Mouse (Mus musculus): ENCODE results near the gene Kmt2d. TPM values are rescaled to one million over a fixed set of nuclear protein-coding genes. Genes with fewer than 3 reads are reported as not detected.
A peak's percentile ranks its signal among the peaks of the same experiment; 100 is the strongest.

Gene Kmt2d
- polyA plus RNA-seq, 1 experiment from 2014 or later = 12.5 TPM

GRCm38 (mm10) chr15:98834059-98834458 lies 36.9 kb downstream of the Kmt2d start:
- H3K9ac ChIP-seq = no peak overlapping the region
- no peaks in the 10 kb centered on the region for H3K27me3 ChIP-seq
- H3K9me3 ChIP-seq = no peaks in the 10 kb centered on the region
- H3K4me3 ChIP-seq = no peak overlapping the region
- peaks cover 61% of the 10 kb centered on the region for H3K36me3 ChIP-seq
- H3K4me2 ChIP-seq = no peak overlapping the region
- H3K27ac ChIP-seq = no peak overlapping the region
- 81% methylated on average over 13 of the region's 13 CpGs for WGBS
- H3K4me1 ChIP-seq = peaks cover 22% of the 10 kb centered on the region
- no peak for ATAC-seq (ENCODE audit: borderline replicate concordance, extremely low read depth, low FRiP score, low TSS enrichment)

DNA sequence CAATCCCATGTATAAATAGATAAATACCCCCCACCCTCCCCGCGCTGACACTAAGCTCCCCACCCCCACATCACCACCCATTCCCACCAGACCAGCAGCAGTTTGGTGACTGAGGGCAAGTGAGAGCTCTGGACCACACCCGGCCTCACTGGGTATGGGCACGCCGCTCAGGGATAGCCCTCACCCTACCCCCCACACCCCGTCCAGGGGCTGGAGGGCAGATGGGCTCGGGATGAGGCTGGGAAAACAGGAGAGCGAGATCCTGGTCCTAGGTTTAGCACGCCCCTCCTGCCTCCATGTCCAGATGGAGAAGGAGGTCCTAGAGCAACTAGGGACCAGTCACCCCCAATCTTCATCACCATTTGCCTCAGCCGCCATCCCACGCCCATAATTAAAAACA lies 37.7 kb downstream of the Kmt2d start:
- no peaks in the 10 kb centered on the region for H3K9me3 ChIP-seq
- H3K36me3 ChIP-seq = peaks cover 53% of the 10 kb centered on the region
- H3K27ac ChIP-seq = no peak overlapping the region
- H3K4me2 ChIP-seq = no peak overlapping the region
- WGBS = 89% methylated on average over 11 of the region's 11 CpGs
- H3K4me1 ChIP-seq = peaks cover 24% of the 10 kb centered on the region
- ATAC-seq (ENCODE audit: borderline replicate concordance, extremely low read depth, low FRiP score, low TSS enrichment) = no peak
- H3K9ac ChIP-seq = no peak overlapping the region
- H3K27me3 ChIP-seq = no peaks in the 10 kb centered on the region
- no peak overlapping the region for H3K4me3 ChIP-seq

GRCm38 (mm10) chr15:98832161-98833058 lies 38.6 kb downstream of the Kmt2d start:
- no peaks in the 10 kb centered on the region for H3K27me3 ChIP-seq
- no peak for ATAC-seq (ENCODE audit: borderline replicate concordance, extremely low read depth, low FRiP score, low TSS enrichment)
- H3K27ac ChIP-seq = peak overlapping the region; percentile 95
- H3K4me2 ChIP-seq = peak overlapping the region; percentile 58
- H3K4me1 ChIP-seq = peaks cover 24% of the 10 kb centered on the region
- peak overlapping the region; percentile 72; the same call in 1 of the 2 replicates for H3K4me3 ChIP-seq
- WGBS = 48% methylated on average over 12 of the region's 12 CpGs
- no peaks in the 10 kb centered on the region for H3K9me3 ChIP-seq
- no peak overlapping the region for H3K9ac ChIP-seq
- peaks cover 47% of the 10 kb centered on the region for H3K36me3 ChIP-seq

GRCm38 (mm10) chr15:98831684-98832035 lies 39.3 kb downstream of the Kmt2d start:
- Histone ChIP-seq H3K9ac (peak overlapping the region; percentile 72; the same call in 1 of the 2 replicates), H3K9me3 (no peaks in the 10 kb centered on the region), H3K4me3 (peak overlapping the region; percentile 72), H3K4me2 (peak overlapping the region; percentile 58), H3K36me3 (peaks cover 40% of the 10 kb centered on the region), H3K27ac (peak overlapping the region; percentile 95), H3K4me1 (peaks cover 24% of the 10 kb centered on the region), H3K27me3 (no peaks in the 10 kb centered on the region)
- peak; percentile 43 for ATAC-seq (ENCODE audit: borderline replicate concordance, extremely low read depth, low FRiP score, low TSS enrichment)
- 12% methylated on average over 9 of the region's 9 CpGs for WGBS

GRCm38 (mm10) chr15:98830736-98831683 lies 40.0 kb downstream of the Kmt2d start, which contains the start of gene Prkag1:
TSS of gene Prkag1 (minus strand) at chr15:98831521.
- H3K4me2 ChIP-seq = peak within 1 kb of the TSS; percentile 58
- under 1% methylated on average over 56 of the region's 66 CpGs for WGBS

DNA sequence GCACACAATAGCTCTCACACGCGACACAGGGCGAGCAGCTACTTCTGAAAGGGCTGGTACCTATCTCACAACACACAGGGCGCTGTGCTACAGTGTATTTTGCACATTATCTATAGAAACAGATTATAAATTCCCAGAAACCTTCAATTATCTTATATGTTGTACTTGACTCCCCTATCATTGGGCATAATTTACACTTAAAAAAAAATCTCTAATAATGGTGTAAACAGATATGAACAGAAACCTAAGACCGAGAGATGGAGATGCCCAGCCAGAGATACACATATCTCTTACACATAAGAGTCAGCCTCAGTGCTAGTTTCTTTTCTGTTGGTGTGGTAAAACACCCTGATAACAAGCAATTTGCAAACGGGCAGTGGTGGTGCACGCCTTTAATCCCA lies 43.4 kb downstream of the Kmt2d start:
- Histone ChIP-seq H3K27me3 (no peaks in the 10 kb centered on the region), H3K4me3 (no peak overlapping the region), H3K27ac (no peak overlapping the region), H3K4me1 (peaks cover 22% of the 10 kb centered on the region), H3K36me3 (peaks cover 31% of the 10 kb centered on the region), H3K9me3 (no peaks in the 10 kb centered on the region), H3K4me2 (no peak overlapping the region), H3K9ac (no peak overlapping the region)
- no peak for ATAC-seq (ENCODE audit: borderline replicate concordance, extremely low read depth, low FRiP score, low TSS enrichment)
- WGBS = 85% methylated on average over 7 of the region's 7 CpGs

More at GRCm38 (mm10) chr15:98830736-98831683, 40.0 kb downstream of the Kmt2d start, which contains the start of gene Prkag1:
- Histone ChIP-seq H3K27ac (peak within 1 kb of the TSS; percentile 95), H3K4me3 (peak within 1 kb of the TSS; percentile 72), H3K27me3 (no peaks in the 10 kb centered on the region), H3K36me3 (peaks cover 33% of the 10 kb centered on the region), H3K9me3 (no peaks in the 10 kb centered on the region), H3K9ac (peak within 1 kb of the TSS; percentile 72), H3K4me1 (peaks cover 24% of the 10 kb centered on the region)
- peak; percentile 95 for ATAC-seq (ENCODE audit: borderline replicate concordance, extremely low read depth, low FRiP score, low TSS enrichment)

- WGBS = 64% methylated on average over 3 of the region's 3 CpGs
- Histone ChIP-seq H3K4me3 (no peak overlapping the region), H3K4me1 (no peaks in the 10 kb centered on the region), H3K36me3 (peaks cover 39% of the 10 kb centered on the region), H3K9ac (no peak overlapping the region), H3K27ac (no peak overlapping the region), H3K4me2 (no peak overlapping the region), H3K27me3 (no peaks in the 10 kb centered on the region), H3K9me3 (no peaks in the 10 kb centered on the region)
- no peak for ATAC-seq (ENCODE audit: borderline replicate concordance, extremely low read depth, low FRiP score, low TSS enrichment)
These were observed 47.6 kb downstream of the Kmt2d start for GRCm38 (mm10) chr15:98823434-98823833.

DNA sequence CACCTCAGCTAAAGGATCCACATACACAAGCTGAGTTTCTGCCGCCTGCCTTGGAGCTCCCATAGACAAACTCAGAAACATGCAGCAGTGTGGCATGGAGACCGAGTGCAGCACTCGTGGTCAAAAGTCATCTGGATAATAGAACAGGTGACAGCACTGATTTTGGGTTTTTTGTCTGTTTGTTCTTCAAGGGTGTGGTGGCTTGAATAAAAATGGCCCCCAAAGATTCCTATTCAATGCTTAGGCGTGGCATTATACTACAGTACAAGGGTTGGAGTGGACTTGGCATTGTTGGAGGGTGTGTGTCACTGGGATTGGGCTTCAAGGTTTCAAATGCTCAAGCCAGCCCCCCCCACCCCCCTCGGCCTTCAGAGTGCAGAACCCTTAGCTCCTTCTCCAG lies 48.9 kb downstream of the Kmt2d start:
- no peaks in the 10 kb centered on the region for H3K4me1 ChIP-seq
- WGBS = 88% methylated on average over 5 of the region's 5 CpGs
- H3K4me3 ChIP-seq = no peak overlapping the region
- H3K9me3 ChIP-seq = no peaks in the 10 kb centered on the region
- no peak for ATAC-seq (ENCODE audit: borderline replicate concordance, extremely low read depth, low FRiP score, low TSS enrichment)
- H3K36me3 ChIP-seq = peaks cover 37% of the 10 kb centered on the region
- no peaks in the 10 kb centered on the region for H3K27me3 ChIP-seq
- H3K27ac ChIP-seq = no peak overlapping the region
- H3K4me2 ChIP-seq = no peak overlapping the region
- H3K9ac ChIP-seq = no peak overlapping the region

DNA sequence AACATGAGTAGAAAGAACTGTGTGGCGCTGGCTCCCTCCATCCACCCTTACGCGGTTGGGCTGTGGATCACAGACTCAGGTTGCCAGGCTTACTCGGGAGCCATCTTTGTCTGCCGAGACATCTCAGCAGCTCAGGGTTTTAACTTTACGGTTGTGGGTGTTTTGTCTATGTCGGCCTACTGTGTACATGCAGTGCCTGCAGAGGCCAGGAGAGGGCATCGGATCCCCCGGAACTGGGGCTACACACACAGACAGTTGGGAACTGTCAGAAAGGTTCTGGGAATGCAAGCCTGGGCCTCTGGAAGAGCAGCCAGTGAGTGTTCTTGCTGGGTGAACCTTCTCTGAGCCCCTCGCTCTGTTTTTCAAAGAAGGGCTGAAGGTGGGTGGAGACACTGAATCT lies 49.6 kb downstream of the Kmt2d start:
- H3K27ac ChIP-seq = no peak overlapping the region
- no peak overlapping the region for H3K9ac ChIP-seq
- H3K36me3 ChIP-seq = peaks cover 45% of the 10 kb centered on the region
- WGBS = 38% methylated on average over 10 of the region's 10 CpGs
- H3K9me3 ChIP-seq = no peaks in the 10 kb centered on the region
- no peak overlapping the region for H3K4me3 ChIP-seq
- H3K27me3 ChIP-seq = no peaks in the 10 kb centered on the region
- H3K4me1 ChIP-seq = no peaks in the 10 kb centered on the region
- H3K4me2 ChIP-seq = no peak overlapping the region
- ATAC-seq (ENCODE audit: borderline replicate concordance, extremely low read depth, low FRiP score, low TSS enrichment) = no peak

- no peak for ATAC-seq (ENCODE audit: borderline replicate concordance, extremely low read depth, low FRiP score, low TSS enrichment)
These were observed 50.1 kb downstream of the Kmt2d start for GRCm38 (mm10) chr15:98820937-98821336.

GRCm38 (mm10) chr15:98818171-98818570 lies 52.8 kb downstream of the Kmt2d start:
- no peak for ATAC-seq (ENCODE audit: borderline replicate concordance, extremely low read depth, low FRiP score, low TSS enrichment)
- 91% methylated on average over 7 of the region's 7 CpGs for WGBS
- H3K36me3 ChIP-seq = peaks cover 43% of the 10 kb centered on the region

More at GRCm38 (mm10) chr15:98820937-98821336, 50.1 kb downstream of the Kmt2d start:
- Histone ChIP-seq H3K27me3 (no peaks in the 10 kb centered on the region), H3K9ac (no peak overlapping the region), H3K4me3 (no peak overlapping the region), H3K27ac (no peak overlapping the region), H3K9me3 (no peaks in the 10 kb centered on the region), H3K36me3 (peaks cover 45% of the 10 kb centered on the region), H3K4me2 (no peak overlapping the region), H3K4me1 (no peaks in the 10 kb centered on the region)
- 82% methylated on average over 4 of the region's 4 CpGs for WGBS

More at GRCm38 (mm10) chr15:98818171-98818570, 52.8 kb downstream of the Kmt2d start:
- H3K27me3 ChIP-seq = no peaks in the 10 kb centered on the region
- H3K4me3 ChIP-seq = no peak overlapping the region
- no peak overlapping the region for H3K4me2 ChIP-seq
- no peaks in the 10 kb centered on the region for H3K9me3 ChIP-seq
- H3K4me1 ChIP-seq = no peaks in the 10 kb centered on the region
- no peak overlapping the region for H3K27ac ChIP-seq
- no peak overlapping the region for H3K9ac ChIP-seq

Measured in lung, embryonic 15.5 days (tissue).